Mouse (Mus musculus) telencephalon, adult 2 months (tissue): ENCODE measurements at regions not wholly inside any gene's neighbourhood (a gene's known extent, or its start where the extent isn't known, plus 50 kb on each side); places are given as distances from the start of the nearest gene placed in this dataset.

ENCODE experiments used
- DNase-seq: peaks from one replicate; pipeline ENCODE4 v3.0.0-alpha.2; 2011; ENCODE audit warnings: low read depth, low spot score

DNA sequence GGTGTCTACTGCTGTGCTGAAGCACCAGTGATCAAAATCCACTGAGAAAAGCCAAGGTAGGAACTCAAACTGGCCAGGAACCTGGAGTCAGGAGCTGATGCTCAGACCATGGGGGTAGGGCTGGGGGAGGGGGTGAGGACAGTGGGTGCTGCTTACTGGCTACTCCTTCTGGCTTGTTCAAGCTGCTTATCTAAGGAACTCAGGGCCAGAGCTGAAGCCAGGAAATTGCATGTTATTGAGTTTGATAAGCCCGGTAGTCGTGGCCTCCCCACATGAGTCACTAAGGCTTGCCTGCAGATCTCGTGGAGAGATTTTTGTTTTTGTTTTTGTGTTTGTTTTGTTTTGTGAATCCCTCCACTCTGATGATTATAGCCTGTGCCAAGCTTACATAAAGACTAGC is 65.9 kb downstream of the Tmem215 start:
- no peak for DNase-seq

DNA sequence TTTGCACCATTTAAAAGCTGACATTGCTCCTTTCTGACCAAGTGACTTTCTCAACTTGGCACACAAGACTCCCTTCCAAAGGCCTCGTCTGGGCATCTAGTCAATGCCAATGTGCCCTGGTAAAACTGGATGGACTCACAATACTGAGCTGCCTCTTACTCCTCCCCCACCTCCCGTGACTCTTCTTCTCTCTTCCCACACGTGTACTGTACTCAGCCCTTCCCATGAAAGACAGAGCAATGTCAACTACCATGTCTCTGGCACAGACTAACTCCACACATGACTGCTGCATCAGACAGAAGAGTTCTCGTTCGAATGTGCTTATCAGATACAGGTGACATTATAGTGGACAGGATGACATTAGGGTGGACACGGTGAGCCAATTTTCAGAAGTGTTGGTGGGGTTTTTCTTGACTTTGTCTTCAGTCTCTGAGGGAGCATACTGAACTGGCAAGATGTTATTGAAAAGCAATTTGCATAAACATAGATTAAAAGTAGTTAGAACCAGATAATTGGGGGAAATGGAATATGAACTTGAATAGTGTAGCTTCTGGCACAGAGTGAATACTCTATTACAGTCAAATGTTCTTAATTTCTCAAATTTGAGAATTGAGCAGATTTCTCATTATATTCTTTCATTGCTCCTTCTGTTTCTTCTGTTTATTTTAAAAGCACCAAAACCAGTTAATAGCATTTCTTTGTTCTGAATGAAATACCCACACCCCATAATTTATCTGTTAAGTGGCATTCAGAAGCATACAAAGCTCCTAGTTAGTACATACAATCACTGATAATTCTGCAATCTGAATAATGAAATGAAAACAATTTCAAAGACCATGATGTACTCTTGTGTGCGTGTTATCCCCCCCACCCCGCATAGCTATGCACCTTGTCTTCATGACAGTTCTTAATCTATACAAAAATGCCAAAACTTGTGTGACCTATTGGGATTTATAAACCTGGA is 71.4 kb downstream of the Tmem215 start:
- no peak for DNase-seq

DNA sequence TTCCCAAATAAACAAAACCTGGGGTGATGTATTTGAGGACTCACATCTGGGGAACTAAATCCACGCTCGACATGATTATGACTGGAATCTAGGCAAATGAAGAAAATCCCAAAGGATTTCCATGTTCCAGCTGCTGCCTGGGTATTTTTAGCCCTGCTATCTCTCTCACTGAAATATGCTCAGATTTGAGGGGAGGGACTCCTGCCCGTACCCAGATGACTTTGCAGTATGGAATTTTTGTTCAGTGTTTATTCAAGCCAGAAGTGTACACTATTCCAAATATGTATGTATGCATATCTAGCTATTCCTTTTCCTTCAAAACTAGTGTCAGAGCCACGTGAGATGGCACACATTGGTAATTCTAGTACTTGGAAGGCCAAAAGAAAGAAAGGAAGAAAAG is 72.1 kb downstream of the Tmem215 start:
- no peak for DNase-seq

DNA sequence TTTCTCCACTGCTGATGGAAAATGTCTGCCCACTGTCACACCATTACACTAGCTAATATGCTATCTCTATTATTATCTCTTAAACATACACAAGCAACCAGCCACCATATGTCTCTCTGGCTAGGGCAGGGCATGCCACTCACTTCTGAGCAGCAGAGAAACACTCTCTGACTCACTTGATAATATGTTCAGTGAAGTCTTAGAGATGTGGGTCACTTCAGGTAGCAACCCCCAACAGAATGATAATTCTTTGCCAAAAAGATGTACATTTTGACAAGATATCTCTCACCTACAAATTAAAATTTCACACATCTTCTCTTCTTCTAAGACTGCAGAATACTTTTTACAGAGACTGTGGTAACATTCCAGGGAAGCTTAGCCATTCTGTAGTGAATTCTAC is 72.8 kb downstream of the Tmem215 start:
- peak; percentile 50 for DNase-seq

DNA sequence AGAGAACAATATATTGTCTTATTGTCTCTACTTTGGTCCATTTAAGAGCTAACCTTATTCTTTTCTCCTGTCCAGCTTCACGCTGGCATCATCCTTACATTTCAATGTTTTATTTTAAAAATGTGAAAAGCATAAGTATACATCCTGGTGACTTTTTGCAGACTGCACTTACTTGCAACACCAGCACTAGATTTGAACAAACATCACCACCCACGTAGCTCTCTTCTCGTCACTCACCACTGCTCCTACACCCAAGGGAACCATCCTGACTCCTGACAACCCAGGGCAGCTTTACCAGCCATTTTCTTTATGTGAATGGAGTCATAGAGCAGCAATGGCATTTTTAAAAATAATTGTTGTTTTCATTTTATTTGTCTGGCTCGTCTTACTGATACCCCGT is 73.7 kb downstream of the Tmem215 start:
- DNase-seq: peak; percentile 34

DNA sequence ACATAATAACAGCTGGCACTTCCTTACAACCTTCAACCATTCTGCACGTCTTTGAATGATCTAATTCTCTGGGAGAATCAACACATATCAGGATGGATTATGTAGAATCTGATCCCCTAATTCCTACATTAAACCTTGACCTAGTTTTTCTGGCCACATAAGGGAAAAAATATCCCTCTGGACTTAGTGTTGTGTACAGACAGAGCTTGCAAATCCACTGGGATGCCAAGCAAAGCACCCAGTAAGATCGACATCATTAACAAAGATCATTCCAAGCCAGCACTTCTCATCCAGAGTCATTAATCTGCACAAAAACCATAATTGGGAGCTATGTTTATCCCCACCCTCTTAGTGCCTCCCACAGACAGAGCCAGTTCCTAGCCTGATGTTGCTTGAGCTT is 87.8 kb downstream of the Tmem215 start:
- no peak for DNase-seq

DNA sequence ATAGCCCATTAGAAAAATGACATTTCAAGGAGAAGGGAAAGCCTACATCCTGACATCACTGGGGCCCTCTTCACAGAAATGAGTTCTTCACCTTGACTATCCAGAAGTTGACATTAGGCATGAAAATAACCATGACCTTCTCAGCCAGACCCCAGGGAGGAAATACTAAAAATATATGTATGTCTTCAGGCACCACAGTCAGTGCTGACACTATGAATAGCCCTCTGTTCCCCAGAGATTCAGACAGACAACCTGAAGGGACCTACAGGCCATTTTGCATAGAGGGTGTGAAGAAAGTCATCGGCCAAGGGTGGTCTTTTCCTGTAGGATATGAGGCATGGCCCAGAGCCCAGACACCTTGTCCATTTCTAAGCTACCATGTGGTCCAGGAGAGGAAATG is 101.3 kb downstream of the Tmem215 start:
- no peak for DNase-seq

DNA sequence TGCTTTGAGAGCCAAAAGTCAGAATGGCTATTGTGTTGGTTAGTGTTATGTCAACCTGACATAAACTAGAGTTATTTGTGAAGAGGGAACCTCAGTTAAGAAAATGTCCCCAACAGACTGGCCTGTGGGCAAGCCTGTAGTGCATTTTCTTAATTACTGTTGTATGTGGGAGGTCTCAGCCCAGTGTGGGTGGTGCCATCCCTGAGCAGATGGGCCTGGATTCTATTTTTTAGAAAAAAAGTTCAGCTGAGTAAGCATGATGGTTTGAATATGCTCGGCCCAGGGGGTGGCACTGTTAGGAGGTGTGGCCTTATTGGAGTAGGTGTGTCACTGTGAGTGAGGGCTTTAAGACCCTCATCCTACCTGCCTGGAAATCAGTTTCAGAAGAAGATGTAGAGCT is 104.0 kb downstream of the Tmem215 start:
- DNase-seq: no peak

DNA sequence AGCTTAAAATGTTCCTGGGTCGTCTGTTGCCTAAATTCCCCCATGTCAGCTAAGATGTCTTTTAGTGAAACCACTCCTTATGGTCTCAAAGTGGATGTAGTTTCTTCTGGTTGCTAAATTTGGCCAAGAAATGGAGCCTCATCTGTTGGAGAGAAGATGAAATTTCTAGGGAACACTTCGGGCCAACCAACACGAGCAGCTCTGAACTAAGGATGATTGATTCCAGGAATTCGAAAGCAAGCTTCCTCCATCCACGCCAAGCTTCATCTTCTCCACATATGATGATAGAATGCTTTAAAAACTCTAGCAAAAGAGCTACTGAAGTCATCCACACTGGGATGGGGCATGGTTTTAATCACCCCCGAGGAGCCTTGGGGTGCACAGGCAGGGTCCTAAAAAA is 112.5 kb downstream of the Tmem215 start:
- no peak for DNase-seq

DNA sequence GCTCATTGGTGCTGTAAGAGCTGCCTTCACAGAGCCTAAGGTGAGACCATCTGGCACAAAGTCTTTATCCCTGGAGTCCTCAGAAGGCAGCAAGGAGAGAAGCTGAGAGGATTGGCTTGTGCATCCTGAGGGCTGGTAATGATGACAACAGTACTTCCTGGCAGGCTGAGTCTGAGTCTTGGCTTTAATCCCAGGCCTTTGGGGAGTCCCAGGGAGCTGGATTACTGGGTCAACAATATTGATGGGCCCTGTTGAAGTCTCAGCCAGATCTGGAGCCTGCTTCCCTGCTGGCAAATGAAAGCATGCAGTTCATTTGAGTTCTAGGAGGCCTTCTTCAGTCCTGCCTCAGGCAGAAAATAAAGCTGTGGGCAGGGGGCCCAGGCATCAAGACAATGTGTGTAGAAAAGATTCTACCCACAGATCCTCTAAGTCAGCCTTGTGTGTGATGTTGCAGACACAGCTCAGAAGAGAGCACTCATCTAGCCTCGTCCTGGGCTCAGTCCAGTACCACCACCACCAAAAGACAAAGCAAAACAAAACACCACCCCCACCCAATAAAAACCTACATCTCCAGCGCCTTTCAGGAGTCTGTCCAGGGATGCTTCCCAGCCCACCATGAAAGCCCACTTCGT is 113.1 kb downstream of the Tmem215 start:
- no peak for DNase-seq

DNA sequence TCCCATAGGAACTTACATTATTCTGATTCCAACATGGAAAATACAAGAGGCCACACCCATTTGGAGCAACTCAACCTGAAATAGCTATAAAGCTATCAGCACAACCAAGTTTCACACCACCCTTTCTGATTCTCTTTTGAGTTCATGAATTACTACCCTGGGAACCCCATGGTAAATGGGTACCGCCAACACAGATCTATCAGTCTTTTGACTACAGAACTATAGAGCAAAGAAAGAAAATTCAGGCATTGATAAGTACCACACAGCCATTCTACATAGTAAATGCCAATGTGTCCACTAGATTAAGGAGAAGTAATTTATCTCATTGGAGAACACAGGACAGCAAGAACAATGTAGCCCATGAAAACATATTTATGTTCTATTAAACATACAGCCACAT is 114.1 kb downstream of the Tmem215 start:
- no peak for DNase-seq

DNA sequence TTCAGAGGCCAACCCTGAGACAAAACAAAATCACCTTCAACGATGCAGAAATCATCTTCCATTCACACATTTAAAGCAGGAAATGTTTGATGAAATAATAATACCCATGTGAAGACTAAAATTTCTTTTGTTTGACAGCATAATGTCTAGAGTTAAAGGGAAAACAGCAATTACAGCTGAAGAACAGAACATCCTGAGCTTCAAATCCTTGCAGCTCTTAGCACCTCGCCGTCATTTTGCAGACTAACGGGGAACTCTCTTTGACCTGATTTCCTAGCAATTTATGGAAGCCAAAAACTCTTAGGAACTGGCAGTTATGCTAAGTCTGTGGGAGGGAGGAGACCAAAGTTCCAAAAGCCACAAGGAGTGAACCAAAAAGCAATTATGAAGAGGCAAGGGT is 115.3 kb downstream of the Tmem215 start:
- no peak for DNase-seq

DNA sequence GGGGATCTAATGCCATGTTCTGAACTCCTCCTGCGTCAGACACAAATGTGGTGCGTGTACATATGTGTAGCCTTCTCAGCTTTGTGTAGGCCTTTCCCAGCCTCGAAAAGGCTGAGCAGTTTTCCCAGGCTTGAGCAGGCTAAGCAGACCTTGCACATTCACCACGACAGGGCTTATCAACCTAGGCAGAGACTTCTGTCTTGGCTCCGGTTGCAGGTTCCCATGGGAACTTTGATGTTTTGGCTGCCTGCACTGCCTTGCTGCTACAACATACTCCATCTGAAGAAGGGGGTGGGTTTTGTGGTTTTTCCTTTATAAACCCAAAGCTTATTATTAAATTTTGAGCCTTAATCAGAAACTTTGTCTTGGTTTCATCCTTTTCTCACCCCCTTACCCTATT is 109.2 kb downstream of the Aptx start:
- DNase-seq: no peak

DNA sequence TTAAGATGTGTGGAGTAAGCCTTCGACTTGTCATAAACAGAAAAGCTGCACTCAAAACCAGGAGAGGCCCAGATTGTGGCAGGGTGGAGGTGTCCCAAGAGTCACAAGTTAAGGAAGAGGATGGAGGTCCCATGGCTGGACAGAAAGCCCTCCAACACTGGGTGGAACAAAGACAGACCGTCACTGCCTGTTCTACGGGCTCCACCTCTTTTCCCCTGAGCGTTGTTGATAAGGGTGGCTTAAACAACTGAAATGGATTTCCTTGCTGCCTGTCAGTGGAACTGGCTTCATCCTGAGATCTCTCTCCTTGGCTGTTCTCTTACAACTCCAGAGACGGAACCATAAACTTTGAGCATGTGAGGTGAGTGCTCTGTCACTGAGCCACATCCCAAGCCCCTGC is 78.0 kb downstream of the Aptx start:
- no peak for DNase-seq

DNA sequence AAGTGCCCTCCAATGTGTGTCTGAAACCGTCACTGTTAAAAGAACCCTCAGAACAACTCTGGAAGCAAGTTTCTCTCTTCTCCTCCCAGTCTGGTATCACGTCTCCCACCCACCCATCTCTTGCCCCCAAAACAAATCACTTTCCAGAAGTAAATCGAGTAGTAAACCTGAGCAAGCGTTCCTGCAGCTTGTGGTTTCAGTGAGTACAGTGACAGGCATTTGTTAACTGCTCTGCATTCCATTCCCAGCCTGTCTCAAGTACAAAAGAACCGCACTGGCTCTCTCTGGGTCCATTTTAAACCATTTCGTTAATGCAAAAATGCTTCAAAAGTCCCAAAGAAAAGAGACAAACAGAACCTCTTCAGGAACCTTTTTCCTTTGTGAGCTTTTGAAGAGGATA is 77.1 kb downstream of the Aptx start:
- DNase-seq: no peak
